Mouse (Mus musculus) heart, adult 18-20 months (tissue): Measurements from ENCODE around the gene Ackr4. TPM values are rescaled to one million over a fixed set of nuclear protein-coding genes. Genes with fewer than 3 reads are reported as not detected.
A peak's percentile ranks its signal among the peaks of the same experiment; 100 is the strongest.

Experiments used
- DNase-seq, 2 experiments: peaks; one replicate each; pipeline ENCODE4 v3.0.0; 2021 to 2022; ENCODE audit warnings: mixed read lengths in 1 of 2
- total RNA-seq, 2 experiments: library from RNA; stranded (reverse); gene quantifications; 2 replicates each; pipeline ENCODE4 v1.2.3; 2021

Ackr4 gene
- total RNA-seq, 2 experiments from 2014 or later: 1.8 to 1.9 TPM

DNA sequence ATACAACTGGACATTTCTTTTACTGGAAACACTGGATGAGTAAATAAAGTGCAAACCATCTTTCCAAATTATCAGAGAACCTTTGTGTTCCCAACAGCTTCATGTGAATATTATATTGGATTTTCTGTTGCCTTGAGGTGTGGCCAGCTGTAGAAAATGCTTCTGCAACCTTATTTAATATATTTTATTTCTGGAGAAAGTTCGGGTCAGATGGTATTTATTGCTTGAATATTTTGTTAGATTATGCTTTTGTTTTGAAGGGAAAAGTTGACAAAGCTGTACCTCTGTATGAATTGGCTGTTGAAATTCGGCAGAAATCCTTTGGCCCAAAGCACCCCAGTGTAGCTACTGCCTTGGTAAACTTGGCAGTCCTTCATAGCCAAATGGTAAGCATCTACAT, 86.4 kb downstream of the Ackr4 start, which contains the start of gene Gm28305:
Gene Gm28305, plus strand, starts transcription at position 301 of the 400 bp plus-strand sequence.
- DNase-seq: no peak

DNA sequence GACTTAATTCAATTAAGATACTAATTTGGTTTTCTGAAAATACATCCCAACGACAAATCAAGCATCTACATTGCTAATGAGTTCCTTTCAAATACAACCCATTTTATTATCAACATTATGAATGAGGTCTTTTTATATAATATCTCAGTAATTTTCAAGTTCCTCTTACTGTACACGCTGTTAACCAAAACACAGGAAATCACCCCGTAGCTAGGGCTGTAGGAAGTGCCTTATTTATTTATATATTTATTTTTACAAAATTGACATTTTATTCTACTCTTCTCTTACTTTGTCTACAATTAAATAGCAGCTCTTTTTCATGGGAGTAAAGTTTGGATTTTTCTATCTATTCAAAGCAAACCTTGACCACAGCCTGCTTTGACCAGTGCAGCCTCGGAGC, 87.0 kb downstream of the Ackr4 start:
- no peak for DNase-seq

DNA sequence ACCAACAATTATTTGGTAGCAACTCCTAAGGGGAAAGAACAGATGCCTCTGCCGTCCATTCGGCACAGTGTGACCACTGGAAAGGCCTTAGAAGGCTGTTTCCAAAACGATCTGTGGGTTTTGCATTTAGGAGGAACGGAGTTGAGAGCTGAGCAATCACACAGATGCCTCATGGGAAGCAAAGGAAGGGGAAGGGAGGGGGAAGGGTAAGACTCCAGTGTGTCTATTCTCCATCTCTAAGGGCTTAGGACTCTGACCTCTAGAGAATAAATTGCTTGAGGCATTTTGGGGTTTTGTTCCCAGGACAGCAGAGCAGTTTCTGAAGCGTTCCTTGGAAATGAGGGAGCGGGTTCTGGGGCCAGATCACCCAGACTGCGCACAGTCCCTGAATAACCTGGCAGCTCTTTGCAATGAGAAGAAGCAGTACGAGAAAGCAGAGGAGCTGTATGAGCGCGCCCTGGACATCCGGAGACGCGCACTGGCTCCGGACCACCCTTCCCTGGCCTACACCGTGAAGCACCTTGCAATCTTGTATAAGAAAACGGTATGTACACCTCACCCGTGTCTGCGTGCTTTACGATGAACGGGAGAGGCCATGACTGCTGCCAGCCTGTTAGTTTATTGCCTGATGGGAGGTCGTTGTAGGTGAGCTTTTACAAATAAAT, 87.6 kb downstream of the Ackr4 start:
- no peak for DNase-seq

DNA sequence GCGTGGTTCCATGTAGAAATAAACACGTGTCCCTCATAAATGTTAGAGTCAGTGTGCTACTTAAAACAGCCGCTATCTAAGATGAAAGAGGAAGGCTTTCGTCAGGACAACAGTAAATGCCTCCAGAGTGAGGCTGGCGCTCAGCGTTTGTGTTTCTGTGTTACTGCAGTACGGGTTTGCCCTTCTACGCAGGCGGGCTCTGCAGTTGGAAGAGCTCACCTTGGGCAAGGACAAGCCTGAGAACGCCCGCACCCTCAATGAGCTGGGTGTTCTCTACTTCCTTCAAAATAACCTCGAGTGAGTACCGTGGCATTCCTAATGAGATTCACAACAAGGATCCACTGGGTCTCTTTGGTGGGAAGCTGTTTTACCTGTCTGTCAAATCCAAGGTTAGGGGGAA, 88.5 kb downstream of the Ackr4 start:
- DNase-seq: no peak

DNA sequence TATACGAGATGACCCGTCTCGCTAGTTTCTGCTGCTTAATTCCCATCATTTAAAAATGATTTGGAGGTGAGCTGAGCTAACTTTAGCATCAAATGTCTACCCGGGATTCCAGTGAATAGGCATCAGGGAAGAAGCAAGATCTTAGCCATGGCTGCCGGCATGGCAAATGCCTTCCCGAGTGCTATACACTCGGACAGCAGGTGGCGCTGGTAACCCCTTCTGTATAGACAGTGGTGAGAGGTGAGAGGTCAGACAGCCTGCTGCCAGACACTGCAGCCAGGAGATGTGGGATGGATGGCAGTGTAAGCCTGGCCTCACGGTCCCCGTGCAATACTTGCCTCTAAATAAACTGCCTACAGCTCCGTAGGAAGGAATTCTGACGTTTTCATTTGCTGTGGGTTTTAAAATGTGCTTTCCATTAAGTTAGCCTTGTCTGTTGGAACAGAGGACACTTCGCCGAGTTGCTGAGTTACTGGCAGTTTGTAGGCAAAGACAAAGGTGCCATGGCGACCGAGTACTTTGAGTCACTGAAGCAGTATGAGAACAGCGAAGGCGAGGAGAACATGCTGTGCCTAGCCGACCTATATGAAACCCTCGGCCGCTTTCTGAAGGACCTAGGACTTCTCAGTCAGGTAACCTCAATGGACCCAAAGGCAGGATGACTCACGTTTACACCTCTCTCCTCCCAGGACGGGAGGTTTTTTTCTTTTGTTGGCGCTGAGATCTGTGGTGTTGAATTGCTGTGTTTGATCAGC, 91.3 kb downstream of the Ackr4 start:
- DNase-seq: peak; percentile 67 to 84

DNA sequence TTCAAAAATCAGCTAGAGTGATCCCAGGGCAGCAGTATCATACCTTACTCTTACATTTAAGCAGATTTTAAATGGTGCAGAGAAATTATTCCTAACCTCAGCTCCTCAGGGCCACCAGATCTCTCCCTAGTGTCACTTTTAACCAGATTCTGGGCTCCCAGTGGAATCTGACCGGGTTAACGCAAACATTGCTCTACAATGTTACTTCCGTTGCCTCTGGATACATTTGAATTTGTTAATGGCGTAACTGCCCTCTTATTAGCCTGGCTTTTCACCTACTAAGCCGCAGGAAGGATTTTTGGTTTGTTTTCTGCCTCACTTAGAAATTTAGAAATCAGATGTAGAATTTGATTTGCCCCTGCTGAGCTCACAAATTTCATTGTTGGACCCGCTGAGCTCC, 92.0 kb downstream of the Ackr4 start:
- no peak for DNase-seq

DNA sequence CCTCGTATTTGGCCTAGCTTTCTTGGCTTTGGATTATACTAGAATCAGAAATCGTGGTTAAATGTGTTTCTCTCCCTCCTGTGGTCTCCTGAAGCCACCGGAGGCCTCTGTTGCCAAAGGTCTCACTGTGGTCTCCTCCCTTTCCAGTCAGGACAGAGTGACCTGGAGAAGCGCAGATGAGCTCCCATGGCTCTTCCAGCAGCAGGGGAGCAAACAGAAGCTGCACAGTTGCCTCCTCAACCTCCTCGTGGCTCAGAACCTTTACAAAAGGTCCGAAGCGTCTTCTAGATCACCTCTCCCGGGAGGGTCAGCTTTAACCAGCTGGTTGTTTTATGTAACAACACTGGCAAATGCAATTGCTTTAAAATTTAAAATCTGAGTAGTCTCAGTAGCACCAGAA, 92.5 kb downstream of the Ackr4 start:
- no peak for DNase-seq

Other genes starting within 250 kb of the Ackr4 start
- 1 to 10 TPM; 1.9 to 2.0 TPM for gene Nphp3, start 124.4 kb downstream of the Ackr4 start, total RNA-seq
- not detected for gene Gm28305, start 86.3 kb downstream of the Ackr4 start, total RNA-seq
- 10 to 100 TPM; 14.9 to 15.4 TPM for gene Uba5, start 63.8 kb downstream of the Ackr4 start, total RNA-seq
- gene Acad11, start 63.6 kb downstream of the Ackr4 start, total RNA-seq: 100 to 1,000 TPM; 120 to 136 TPM
- gene Dnajc13, start 136.0 kb upstream of the Ackr4 start, total RNA-seq: 10 to 100 TPM; 32.5 to 33.3 TPM
- gene Acpp, start 210.8 kb upstream of the Ackr4 start, total RNA-seq: under 1 TPM; 0.10 to 0.23 TPM